Mouse (Mus musculus): ENCODE results near the gene Robo1.

- TF ChIP-seq CTCF (conservative IDR thresholded peaks at IDR 0.05; ENCODE audit: insufficient read depth, insufficient read length, low read depth, low read length) (no peak), POLR2A (IDR thresholded peaks at IDR 0.05; ENCODE audit: low read depth, low read length) (no peak)
These were observed 696.5 kb downstream of the Robo1 start for GRCm38 (mm10) chr16:73004601-73005000.
